Mouse (Mus musculus) testis, adult 2 months (tissue): Measurements from ENCODE around the gene Thnsl2.

Source experiments
- CTCF ChIP-seq: fragments of 200-500 bp; IDR thresholded peaks from 2 replicates; pipeline ENCODE4 v1.5.1; 2012; ENCODE audit warnings: low read depth, mild to moderate bottlenecking, inconsistent platforms, low read length, moderate library complexity; ENCODE audit not compliant: control insufficient read depth, insufficient read depth, insufficient replicate concordance
- POLR2A ChIP-seq: fragments of 200-500 bp; IDR thresholded peaks from 2 replicates; pipeline ENCODE4 v1.6.1; 2012; ENCODE audit warnings: low read depth, mild to moderate bottlenecking, inconsistent platforms, low read length, moderate library complexity; ENCODE audit not compliant: control insufficient read depth

- TF ChIP-seq CTCF (no peak), POLR2A (no peak)
Measured at GRCm38 (mm10) chr6:71153486-71153885, 9.2 kb upstream of the Thnsl2 start.
